Mouse (Mus musculus): ENCODE results near the gene Card9. TPM values are rescaled to one million over a fixed set of nuclear protein-coding genes. Genes with fewer than 3 reads are reported as not detected.

Gene Card9
- polyA plus RNA-seq, 1 experiment = 27.1 TPM

- no peak for DNase-seq
- Histone ChIP-seq H3K4me3 (replicated peaks; ENCODE audit: extremely low read depth, low read depth, low read length) (no peak overlapping the region), H3K4me1 (ENCODE audit: control insufficient read depth, insufficient read depth, low read length) (peaks cover 17% of the 10 kb centered on the region)
- 87% methylated on average over 11 of the region's 11 CpGs for WGBS
- no peak for TF ChIP-seq CTCF (IDR thresholded peaks at IDR 0.05; ENCODE audit: insufficient read depth, low read length)
Measured at GRCm38 (mm10) chr2:26353066-26353980, 7.4 kb downstream of the Card9 start.

- DNase-seq = peak; percentile 61
- TF ChIP-seq POLR2A (IDR thresholded peaks at IDR 0.05; ENCODE audit: borderline replicate concordance, extremely low read depth, low read depth, low read length) (no peak), CTCF (IDR thresholded peaks at IDR 0.05; ENCODE audit: insufficient read depth, low read length) (no peak)
- H3K4me3 ChIP-seq (replicated peaks; ENCODE audit: extremely low read depth, low read depth, low read length) = peak overlapping the region; percentile 93
- 3% methylated on average over 36 of the region's 36 CpGs for WGBS
- peaks cover 17% of the 10 kb centered on the region for H3K4me1 ChIP-seq (ENCODE audit: control insufficient read depth, insufficient read depth, low read length)
Measured at GRCm38 (mm10) chr2:26352291-26352910, 8.3 kb downstream of the Card9 start.

GRCm38 (mm10) chr2:26351358-26352290 lies 9.1 kb downstream of the Card9 start, which contains the start of gene Dnlz:
Gene Dnlz, minus strand, starts transcription at chr2:26352110.
- TF ChIP-seq CTCF (IDR thresholded peaks at IDR 0.05; ENCODE audit: insufficient read depth, low read length) (peak; percentile 71), POLR2A (IDR thresholded peaks at IDR 0.05; ENCODE audit: borderline replicate concordance, extremely low read depth, low read depth, low read length) (peak; percentile 17; the same call in 1 of the 2 replicates)

GRCm38 (mm10) chr2:26348241-26348640 lies 12.5 kb downstream of the Card9 start:
- peaks cover 17% of the 10 kb centered on the region for H3K4me1 ChIP-seq (ENCODE audit: control insufficient read depth, insufficient read depth, low read length)
- no peak overlapping the region for H3K4me3 ChIP-seq (replicated peaks; ENCODE audit: extremely low read depth, low read depth, low read length)
- DNase-seq = no peak
- WGBS = 21% methylated on average over 6 of the region's 6 CpGs
- TF ChIP-seq POLR2A (IDR thresholded peaks at IDR 0.05; ENCODE audit: borderline replicate concordance, extremely low read depth, low read depth, low read length) (no peak), CTCF (IDR thresholded peaks at IDR 0.05; ENCODE audit: insufficient read depth, low read length) (no peak)

More at GRCm38 (mm10) chr2:26351358-26352290, 9.1 kb downstream of the Card9 start, which contains the start of gene Dnlz:
- DNase-seq = peak; percentile 93
- WGBS = 2% methylated on average over 62 of the region's 62 CpGs
- H3K4me3 ChIP-seq (replicated peaks; ENCODE audit: extremely low read depth, low read depth, low read length) = peak within 1 kb of the TSS; percentile 93
- peaks cover 17% of the 10 kb centered on the region for H3K4me1 ChIP-seq (ENCODE audit: control insufficient read depth, insufficient read depth, low read length)

- WGBS = 47% methylated on average over 11 of the region's 11 CpGs
- no peak for DNase-seq
- H3K4me3 ChIP-seq (replicated peaks; ENCODE audit: extremely low read depth, low read depth, low read length) = no peak overlapping the region
- TF ChIP-seq CTCF (IDR thresholded peaks at IDR 0.05; ENCODE audit: insufficient read depth, low read length) = no peak
- TF ChIP-seq POLR2A (IDR thresholded peaks at IDR 0.05; ENCODE audit: borderline replicate concordance, extremely low read depth, low read depth, low read length) = no peak
- peaks cover 23% of the 10 kb centered on the region for H3K4me1 ChIP-seq (ENCODE audit: control insufficient read depth, insufficient read depth, low read length)
Measured at GRCm38 (mm10) chr2:26342609-26343490, 17.9 kb downstream of the Card9 start.

- 29% methylated on average over 10 of the region's 10 CpGs for WGBS
- DNase-seq = peak; percentile 50
- H3K4me3 ChIP-seq (replicated peaks; ENCODE audit: extremely low read depth, low read depth, low read length) = peak overlapping the region; percentile 11
- peak; percentile 48; the same call in 1 of the 2 replicates for TF ChIP-seq POLR2A (IDR thresholded peaks at IDR 0.05; ENCODE audit: borderline replicate concordance, extremely low read depth, low read depth, low read length)
- TF ChIP-seq CTCF (IDR thresholded peaks at IDR 0.05; ENCODE audit: insufficient read depth, low read length) = no peak
- H3K4me1 ChIP-seq (ENCODE audit: control insufficient read depth, insufficient read depth, low read length) = peaks cover 23% of the 10 kb centered on the region
Measured at GRCm38 (mm10) chr2:26342044-26342443, 18.7 kb downstream of the Card9 start.

- TF ChIP-seq POLR2A (IDR thresholded peaks at IDR 0.05; ENCODE audit: borderline replicate concordance, extremely low read depth, low read depth, low read length) = no peak
- TF ChIP-seq CTCF (IDR thresholded peaks at IDR 0.05; ENCODE audit: insufficient read depth, low read length) = no peak
- 32% methylated on average over 2 of the region's 2 CpGs for WGBS
- Histone ChIP-seq H3K4me1 (ENCODE audit: control insufficient read depth, insufficient read depth, low read length) (peaks cover 23% of the 10 kb centered on the region), H3K4me3 (replicated peaks; ENCODE audit: extremely low read depth, low read depth, low read length) (no peak overlapping the region)
- no peak for DNase-seq
Measured at GRCm38 (mm10) chr2:26341510-26341981, 19.2 kb downstream of the Card9 start.

DNA sequence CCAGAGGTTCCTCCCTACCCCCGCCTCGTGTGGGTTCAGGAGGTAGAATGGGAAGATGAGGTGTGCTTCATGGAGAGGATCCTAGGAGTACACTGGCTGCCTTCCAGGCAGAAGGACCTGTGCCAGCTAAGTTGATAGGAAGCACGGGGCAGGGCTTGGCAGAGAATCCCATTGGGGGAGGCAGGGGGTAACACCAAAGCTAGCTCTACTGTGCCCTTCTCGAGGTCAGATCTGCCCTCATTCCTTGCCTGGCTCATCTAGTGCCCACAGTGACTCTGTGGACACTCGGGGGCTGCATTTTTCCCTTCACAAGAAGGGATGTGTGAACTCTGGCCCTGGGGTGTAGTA lies 21.5 kb downstream of the Card9 start:
- WGBS = 50% methylated on average over 5 of the region's 5 CpGs
- Histone ChIP-seq H3K4me1 (ENCODE audit: control insufficient read depth, insufficient read depth, low read length) (peaks cover 23% of the 10 kb centered on the region), H3K4me3 (replicated peaks; ENCODE audit: extremely low read depth, low read depth, low read length) (no peak overlapping the region)
- TF ChIP-seq CTCF (IDR thresholded peaks at IDR 0.05; ENCODE audit: insufficient read depth, low read length) (no peak), POLR2A (IDR thresholded peaks at IDR 0.05; ENCODE audit: borderline replicate concordance, extremely low read depth, low read depth, low read length) (no peak)
- DNase-seq = no peak

All from lung, adult 2 months (tissue).